Mouse (Mus musculus) brain, embryonic 14.5 days (tissue): ENCODE measurements around the gene Atg10.

Experiments
- CTCF ChIP-seq: fragments of 200-500 bp; IDR thresholded peaks from 2 replicates; pipeline ENCODE4 v1.5.1; 2012; ENCODE audit warnings: inconsistent platforms, mild to moderate bottlenecking, moderate library complexity, borderline replicate concordance; ENCODE audit not compliant: insufficient read depth, insufficient read length; ENCODE audit errors: extremely low read depth
- POLR2A ChIP-seq: fragments of 200-500 bp; IDR thresholded peaks from 2 replicates; pipeline ENCODE4 v1.6.1; 2012; ENCODE audit warnings: mild to moderate bottlenecking, inconsistent platforms, borderline replicate concordance; ENCODE audit not compliant: poor library complexity, insufficient read depth, insufficient read length, severe bottlenecking; ENCODE audit errors: extremely low read depth

DNA sequence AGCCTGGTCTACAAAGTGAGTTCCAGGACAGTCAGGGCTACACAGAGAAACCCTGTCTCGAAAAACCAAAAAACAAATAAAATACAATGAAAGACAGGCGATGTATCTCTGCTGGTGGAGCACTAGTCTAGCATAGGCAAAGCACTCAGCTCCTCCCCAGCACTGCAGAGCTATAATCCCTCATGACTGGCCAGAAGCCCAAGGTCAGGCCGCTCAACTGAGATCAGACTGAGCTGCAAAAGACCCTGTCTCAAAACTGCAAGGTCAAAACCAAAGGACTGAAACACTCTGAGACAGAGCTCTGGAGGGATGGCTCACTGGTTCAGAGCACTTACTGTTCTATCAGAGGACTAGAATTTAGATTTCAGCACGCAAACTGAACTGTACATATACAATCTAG lies 65.8 kb downstream of the Atg10 start:
- TF ChIP-seq CTCF (no peak), POLR2A (no peak)
